Mouse (Mus musculus): ENCODE data around the gene Atf6b.

- no peak for TF ChIP-seq EP300 (IDR thresholded peaks at IDR 0.05; ENCODE audit: low read depth)
- TF ChIP-seq CTCF (IDR thresholded peaks at IDR 0.05; ENCODE audit: low read depth): no peak
These were observed 3.8 kb downstream of the Atf6b start for GRCm38 (mm10) chr17:34650781-34651180.

Data from liver, embryonic 14.5 days (tissue).